In genomic region chr8:108697589-108697988, GRCm38 (mm10) we compare ENCODE assay signal across 9 mouse cellular contexts.
DNase-seq lines count a peak whose midpoint lies in the region; ATAC-seq and TF ChIP-seq lines count a peak whose summit lies in the region.
"Had no signal": no experiment of that assay in that cellular context is flagged by ENCODE, and none has a peak within 500 bp of the region (broad histone marks: within the 10 kb centered on the region; RNA-seq: fewer than 3 reads in every experiment).

No protein-coding gene starts in this region.

- no peak for TF ChIP-seq CTCF in ES-Bruce4 (IDR thresholded peaks at IDR 0.05; ENCODE audit: low read depth, low read length)

- no peaks in the 10 kb centered on the region for H3K9me3 ChIP-seq in heart, embryonic 11.5 days (replicated peaks; ENCODE audit: control insufficient read depth, low read length)
- no peaks in the 10 kb centered on the region for H3K9me3 ChIP-seq in ES-Bruce4 (replicated peaks; ENCODE audit: control insufficient read depth, insufficient read depth, low read length, poor library complexity, severe bottlenecking)
- no peaks in the 10 kb centered on the region for H3K9me3 ChIP-seq in forebrain, embryonic 11.5 days (ENCODE audit: control insufficient read depth, low read length)
- no peaks in the 10 kb centered on the region for H3K9me3 ChIP-seq in limb, embryonic 13.5 days

- 0 out of 2 replicates have a peak, but pooled peaks have one; percentile 6 for TF ChIP-seq EP300 in ES-Bruce4 (IDR thresholded peaks at IDR 0.05; ENCODE audit: insufficient read depth, low read depth, low read length)

- peak overlapping the region; percentile 47 for H3K4me2 ChIP-seq in heart, embryonic 11.5 days
- peak overlapping the region; percentile 33; the same call in 1 of the 2 replicates for H3K4me2 ChIP-seq in forebrain, embryonic 11.5 days (ENCODE audit: low read depth, low read length, severe bottlenecking)
- H3K4me2 ChIP-seq in limb, embryonic 13.5 days (replicated peaks) = peak overlapping the region; percentile 81

- intact Hi-C loops in heart, postnatal 25 days (cut with DNase I) = loop anchor here (5.0 kb wide), 1 partner anchor 125 kb away; no protein-coding TSS in a partner anchor

- TF ChIP-seq POLR2A in ES-Bruce4 (IDR thresholded peaks at IDR 0.05; ENCODE audit: insufficient read depth, low read length) = no peak

- DNase-seq in heart, postnatal 25 days (ENCODE audit: low spot score) = no peak
- peak; percentile 75 for DNase-seq in forebrain, embryonic 11.5 days (ENCODE audit: low spot score)
- DNase-seq in cerebellum, adult 11 months = no peak
- DNase-seq: right cerebral cortex, postnatal 25 days had no signal

- H3K4me3 ChIP-seq in heart, embryonic 11.5 days (ENCODE audit: low read depth, low read length) = peak overlapping the region; percentile 10; the same call in 1 of the 2 replicates
- no peak overlapping the region for H3K4me3 ChIP-seq in ES-Bruce4 (ENCODE audit: low read depth, low read length)
- peak overlapping the region; percentile 10; the same call in 1 of the 2 replicates for H3K4me3 ChIP-seq in forebrain, embryonic 11.5 days (ENCODE audit: low read depth, low read length)
- H3K4me3 ChIP-seq in limb, embryonic 13.5 days = peak overlapping the region; percentile 25

- peaks cover 60% of the 10 kb centered on the region for H3K27me3 ChIP-seq in heart, embryonic 11.5 days (ENCODE audit: control insufficient read depth, insufficient read depth, low read length)
- H3K27me3 ChIP-seq in ES-Bruce4 (ENCODE audit: control insufficient read depth, insufficient read depth, low read length, poor library complexity, severe bottlenecking) = peaks cover 31% of the 10 kb centered on the region
- peaks cover 62% of the 10 kb centered on the region for H3K27me3 ChIP-seq in forebrain, embryonic 11.5 days (ENCODE audit: control insufficient read depth, insufficient read depth, low read length)
- H3K27me3 ChIP-seq in limb, embryonic 13.5 days = peaks cover 58% of the 10 kb centered on the region

- no peak overlapping the region for H3K27ac ChIP-seq in heart, embryonic 11.5 days (ENCODE audit: low read depth, low read length)
- H3K27ac ChIP-seq in ES-Bruce4 (ENCODE audit: insufficient read depth, low read length) = no peak overlapping the region
- H3K27ac ChIP-seq in forebrain, embryonic 11.5 days (ENCODE audit: low read depth, low read length) = no peak overlapping the region
- peak overlapping the region; percentile 82 for H3K27ac ChIP-seq in limb, embryonic 13.5 days

- H3K4me1 ChIP-seq in heart, embryonic 11.5 days (ENCODE audit: control insufficient read depth, insufficient read depth, low read length) = peaks cover 32% of the 10 kb centered on the region
- H3K4me1 ChIP-seq in ES-Bruce4 (ENCODE audit: control insufficient read depth, insufficient read depth, low read length) = peaks cover 4% of the 10 kb centered on the region
- peaks cover 28% of the 10 kb centered on the region for H3K4me1 ChIP-seq in forebrain, embryonic 11.5 days (replicated peaks; ENCODE audit: control insufficient read depth, insufficient read depth, low read length)
- peaks cover 72% of the 10 kb centered on the region for H3K4me1 ChIP-seq in limb, embryonic 13.5 days

- H3K9ac ChIP-seq in heart, embryonic 11.5 days (ENCODE audit: low read depth, low read length) = no peak overlapping the region
- H3K9ac ChIP-seq in ES-Bruce4 (ENCODE audit: low read depth, poor library complexity, severe bottlenecking) = no peak overlapping the region
- H3K9ac ChIP-seq in forebrain, embryonic 11.5 days (ENCODE audit: low read length) = no peak overlapping the region
- peak overlapping the region; percentile 64 for H3K9ac ChIP-seq in limb, embryonic 13.5 days

- H3K36me3 ChIP-seq in heart, embryonic 11.5 days (ENCODE audit: control insufficient read depth, insufficient read depth, low read length) = no peaks in the 10 kb centered on the region
- no peaks in the 10 kb centered on the region for H3K36me3 ChIP-seq in ES-Bruce4 (ENCODE audit: control insufficient read depth, insufficient read depth, low read length, poor library complexity, severe bottlenecking)
- H3K36me3 ChIP-seq in forebrain, embryonic 11.5 days (ENCODE audit: control insufficient read depth, insufficient read depth, low read length) = no peaks in the 10 kb centered on the region
- H3K36me3 ChIP-seq in limb, embryonic 13.5 days = no peaks in the 10 kb centered on the region

- 1% methylated on average over 13 of the region's 13 CpGs for WGBS in heart, embryonic 11.5 days (ENCODE audit: insufficient replicate concordance)
- under 1% methylated on average over 13 of the region's 13 CpGs for WGBS in forebrain, embryonic 11.5 days
- 3% methylated on average over 13 of the region's 13 CpGs for WGBS in limb, embryonic 13.5 days

- no peak for ATAC-seq in heart, embryonic 11.5 days (replicated peaks; ENCODE audit: insufficient number of reproducible peaks, low FRiP score, low TSS enrichment)
- no peak for ATAC-seq in forebrain, embryonic 11.5 days (replicated peaks; ENCODE audit: low FRiP score)
- 0 out of 2 replicates have a peak, but pooled peaks have one; percentile 13 for ATAC-seq in limb, embryonic 13.5 days (ENCODE audit: low FRiP score, low read depth)
- ATAC-seq in megakaryocyte-erythroid progenitor cell, adult 5-6 weeks (replicated peaks; ENCODE audit: low FRiP score, low TSS enrichment, poor library complexity, severe bottlenecking) = no peak
- no peak for ATAC-seq in frontal cortex, adult (ENCODE audit: low TSS enrichment)
